Mouse (Mus musculus): ENCODE data around the gene Map3k5.
"Not testable (repeated sequence)": the region's sequence is repeated elsewhere in the genome, so short reads cannot be mapped to it uniquely, and the experiment has no call there.

DNA sequence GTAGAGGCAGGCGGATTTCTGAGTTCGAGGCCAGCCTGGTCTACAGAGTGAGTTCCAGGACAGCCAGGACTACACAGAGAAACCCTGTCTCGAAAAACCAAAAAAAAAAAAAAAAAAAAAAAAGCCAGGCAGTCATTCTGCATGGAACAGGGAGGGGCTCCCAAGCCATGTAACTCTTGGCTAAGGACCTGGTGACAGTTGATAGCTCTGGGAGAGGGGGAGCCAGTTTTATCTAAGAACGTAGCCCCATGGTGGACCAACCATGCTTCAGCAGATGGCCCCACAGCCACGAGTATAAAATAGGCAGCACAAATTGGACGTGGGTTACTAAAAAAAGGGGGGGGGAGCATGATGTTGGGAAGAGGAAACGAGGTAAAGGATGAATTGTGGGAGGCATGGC lies 37.2 kb downstream of the Map3k5 start:
- TF ChIP-seq CTCF, EP300 (IDR thresholded peaks at IDR 0.05; ENCODE audit: low read depth): not testable (repeated sequence)
